Mouse (Mus musculus): Measurements from ENCODE around the gene Olfr1370.

DNA sequence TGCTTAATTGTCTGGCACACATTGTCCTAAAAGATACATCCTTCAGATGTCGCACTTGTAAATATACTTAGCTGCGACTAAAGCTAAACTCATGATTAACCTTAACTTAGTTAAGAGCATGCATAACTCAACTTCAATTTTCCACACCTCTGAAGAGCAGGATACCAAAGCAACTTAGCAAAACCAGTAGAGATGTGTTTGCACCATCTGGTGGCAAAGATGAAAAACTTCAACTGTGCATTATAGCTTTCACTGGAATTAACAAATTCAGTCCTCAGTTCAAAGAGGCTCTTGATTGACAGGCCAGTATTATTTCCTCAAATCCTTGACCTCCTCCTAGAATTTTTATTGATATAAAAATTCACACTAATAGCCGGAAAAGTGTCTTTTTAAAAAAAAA is 39.7 kb downstream of the Olfr1370 start:
- TF ChIP-seq EP300 (IDR thresholded peaks at IDR 0.05; ENCODE audit: insufficient read depth, low read depth, low read length) (no peak), POLR2A (IDR thresholded peaks at IDR 0.05; ENCODE audit: insufficient read depth, low read depth, low read length) (no peak)
